Mouse (Mus musculus) CD4-positive, CD25-positive, alpha-beta regulatory T cell (primary cell): ENCODE data around the gene Tmed11. TPM values are rescaled to one million over a fixed set of nuclear protein-coding genes. Genes with fewer than 3 reads are reported as not detected.

Experiments used
- polyA plus RNA-seq: library from polyadenylated mRNA; unstranded; fragments of 100-300 nt; shearing (Covaris generic); gene quantifications from one replicate; pipeline ENCODE4 v1.2.1, GENCODE M21; 2017

Gene Tmed11
- not detected for polyA plus RNA-seq

DNA sequence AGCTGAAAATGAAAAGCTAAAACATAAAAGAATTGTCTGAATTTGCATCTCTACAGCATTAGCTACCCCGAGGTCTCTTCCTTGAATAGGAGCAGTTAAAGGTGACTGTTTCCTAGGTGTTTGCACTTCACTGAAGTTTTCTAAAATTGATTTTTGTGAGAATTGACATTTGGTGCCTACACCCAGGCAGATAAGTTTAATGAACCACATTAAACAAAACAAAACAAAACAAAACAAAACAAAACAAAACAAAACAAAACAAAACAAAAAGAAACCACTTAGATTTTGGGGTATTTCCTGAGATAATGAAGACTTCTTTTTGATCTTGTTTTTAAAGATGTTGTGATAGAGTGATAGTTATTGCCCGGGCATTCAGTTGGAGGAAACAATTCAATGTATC, at the start of gene Tmed11:
TSS of gene Tmed11 (minus strand) at position 101 of the 400 bp plus-strand sequence.

DNA sequence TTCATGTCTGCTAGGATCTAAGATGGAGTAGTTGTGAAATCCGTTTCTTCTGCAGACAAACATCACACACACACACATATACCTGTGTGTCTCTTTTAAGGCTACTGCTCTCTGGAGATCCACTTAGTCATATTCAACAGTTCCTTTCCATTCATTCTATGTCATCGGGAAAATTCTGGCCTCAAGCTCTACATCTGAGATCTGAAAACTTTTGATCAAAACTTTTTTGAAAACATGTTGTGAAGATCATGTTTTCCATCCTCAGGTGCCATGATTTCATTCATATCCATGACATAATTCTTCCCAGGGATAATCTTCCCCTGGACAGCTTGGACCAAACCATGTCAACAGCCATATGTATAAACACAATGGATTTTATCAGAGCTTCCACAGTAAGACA, 13.6 kb upstream of the Tmed11 start, which contains the start of gene Vmn2r8:
TSS of gene Vmn2r8 (minus strand) at position 101 of the 400 bp plus-strand sequence.

DNA sequence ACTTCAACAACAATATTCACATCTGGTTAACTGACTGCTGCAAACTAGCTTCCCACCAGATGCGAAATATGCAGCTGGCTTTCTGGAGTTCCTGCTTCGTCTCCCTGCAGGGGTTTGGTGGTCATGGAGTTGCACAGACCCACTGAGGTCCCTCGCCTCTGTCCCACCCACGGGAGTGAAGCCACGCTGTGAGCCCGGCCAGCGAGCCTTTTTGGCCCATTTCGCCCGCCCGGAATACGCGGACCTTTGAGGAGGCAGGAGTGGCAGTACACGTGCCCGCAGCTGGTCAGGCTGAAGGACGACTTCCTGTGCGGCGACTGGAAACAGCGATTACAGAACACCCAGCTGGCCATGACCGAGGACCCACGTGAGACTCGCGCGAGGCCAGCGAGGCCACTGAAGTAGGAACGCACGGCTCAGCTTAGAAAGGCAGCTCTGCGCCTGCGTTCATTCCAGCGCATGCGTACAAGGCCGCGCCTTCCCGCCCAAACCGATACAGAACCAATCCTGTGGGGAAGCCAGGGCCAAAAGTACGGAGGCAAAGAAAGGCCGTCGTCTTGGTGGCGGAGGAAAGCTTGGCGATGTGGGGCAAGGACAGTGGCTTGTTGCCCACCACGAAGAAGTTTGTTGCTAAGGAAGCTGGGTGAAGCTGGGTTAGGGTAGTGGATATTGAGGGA, 20.4 kb downstream of the Tmed11 start, which contains the start of gene Rnf212:
TSS of gene Rnf212 (minus strand) at position 353 of the 677 bp plus-strand sequence.

Other genes starting within 250 kb of the Tmed11 start
- not detected for gene Cplx1, start 245.3 kb downstream of the Tmed11 start, polyA plus RNA-seq
- 162 TPM for gene Gak, start 165.6 kb downstream of the Tmed11 start, polyA plus RNA-seq
- gene Tmem175, start 165.6 kb downstream of the Tmed11 start, polyA plus RNA-seq, result 42.9 TPM
- gene Idua, start 135.0 kb downstream of the Tmed11 start, polyA plus RNA-seq, result 47.9 TPM
- 20.9 TPM for gene Dgkq, start 125.7 kb downstream of the Tmed11 start, polyA plus RNA-seq
- 0.13 TPM for gene Slc26a1, start 119.8 kb downstream of the Tmed11 start, polyA plus RNA-seq
- 1.8 TPM for gene Fgfrl1, start 103.0 kb downstream of the Tmed11 start, polyA plus RNA-seq
- gene Rnf212, start 20.4 kb downstream of the Tmed11 start, polyA plus RNA-seq, result not detected
- gene Vmn2r8, start 13.5 kb upstream of the Tmed11 start, polyA plus RNA-seq, result not detected
- gene Vmn2r9, start 57.2 kb upstream of the Tmed11 start, polyA plus RNA-seq, result not detected
- gene Vmn2r10, start 211.2 kb upstream of the Tmed11 start, polyA plus RNA-seq, result not detected